Mouse (Mus musculus) urinary bladder, postnatal 14 days (tissue): ENCODE results near the gene Hnrnpa0.
A peak's percentile ranks its signal among the peaks of the same experiment; 100 is the strongest.
"Not testable (repeated sequence)": the region's sequence is repeated elsewhere in the genome, so short reads cannot be mapped to it uniquely, and the experiment has no call there.

Experiments
- DNase-seq: peaks from one replicate; pipeline ENCODE4 v3.0.0; 2021; ENCODE audit warnings: low spot score

Hnrnpa0 gene

GRCm38 (mm10) chr13:58128396-58128767 is at the start of gene Hnrnpa0:
TSS of gene Hnrnpa0 (minus strand) at chr13:58128556.
- peak; percentile 95 for DNase-seq

GRCm38 (mm10) chr13:58177511-58178208 is 49.3 kb upstream of the Hnrnpa0 start:
- DNase-seq, result peak; percentile 100

- no peak for DNase-seq
These were observed 47.7 kb upstream of the Hnrnpa0 start for GRCm38 (mm10) chr13:58176105-58176504.

GRCm38 (mm10) chr13:58168119-58168518 is 39.8 kb upstream of the Hnrnpa0 start:
- DNase-seq, result no peak

- DNase-seq, result no peak
These were observed 35.0 kb upstream of the Hnrnpa0 start for GRCm38 (mm10) chr13:58163343-58163742.

GRCm38 (mm10) chr13:58160761-58161160 is 32.4 kb upstream of the Hnrnpa0 start:
- DNase-seq, result no peak

GRCm38 (mm10) chr13:58158099-58158912 is 29.9 kb upstream of the Hnrnpa0 start:
- peak; percentile 88 for DNase-seq

- peak; percentile 92 for DNase-seq
These were observed 29.2 kb upstream of the Hnrnpa0 start, which contains the start of gene Idnk for GRCm38 (mm10) chr13:58157447-58158098. TSS of gene Idnk (plus strand) at chr13:58157649.

GRCm38 (mm10) chr13:58157036-58157435 is 28.7 kb upstream of the Hnrnpa0 start:
- DNase-seq, result no peak

- no peak for DNase-seq
These were observed 27.7 kb upstream of the Hnrnpa0 start for GRCm38 (mm10) chr13:58156031-58156430.

GRCm38 (mm10) chr13:58150442-58150841 is 22.1 kb upstream of the Hnrnpa0 start:
- DNase-seq, result no peak

GRCm38 (mm10) chr13:58149629-58150028 is 21.3 kb upstream of the Hnrnpa0 start:
- DNase-seq, result no peak

GRCm38 (mm10) chr13:58149033-58149558 is 20.7 kb upstream of the Hnrnpa0 start:
- DNase-seq, result no peak

GRCm38 (mm10) chr13:58148256-58148831 is 20.0 kb upstream of the Hnrnpa0 start:
- DNase-seq, result peak; percentile 47

GRCm38 (mm10) chr13:58147760-58148159 is 19.4 kb upstream of the Hnrnpa0 start:
- no peak for DNase-seq

- not testable (repeated sequence) for DNase-seq
These were observed 18.2 kb upstream of the Hnrnpa0 start for GRCm38 (mm10) chr13:58146603-58147002.

GRCm38 (mm10) chr13:58131692-58132091 is 3.3 kb upstream of the Hnrnpa0 start:
- DNase-seq, result no peak

- DNase-seq, result no peak
These were observed 1.4 kb upstream of the Hnrnpa0 start for GRCm38 (mm10) chr13:58129687-58130246.

GRCm38 (mm10) chr13:58128768-58129671 is 664 bp upstream of the Hnrnpa0 start:
- DNase-seq, result peak; percentile 97

GRCm38 (mm10) chr13:58127766-58128361 is 492 bp downstream of the Hnrnpa0 start:
- peak; percentile 51 for DNase-seq
